Mouse (Mus musculus) hindbrain, postnatal 0 days (tissue): ENCODE data around the gene Zfp174. TPM values are rescaled to one million over a fixed set of nuclear protein-coding genes. Genes with fewer than 3 reads are reported as not detected.

Experiments
- ATAC-seq: fragments of 200-750 bp; cut with Nextera tagmentation; 2 replicates; pipeline ENCODE4 v1.8.0; 2017; ENCODE audit warnings: mild to moderate bottlenecking, moderate TSS enrichment, moderate library complexity
- DNase-seq: peaks from one replicate; pipeline ENCODE4 v3.0.0-alpha.2; 2015; ENCODE audit warnings: low spot score
- H3K27ac ChIP-seq: fragments of 300-500 bp; sonication (generic); 2 replicates; pipeline ENCODE4 v1.5.1; 2014; ENCODE audit warnings: mild to moderate bottlenecking
- H3K27me3 ChIP-seq: fragments of 300-500 bp; sonication (generic); 2 replicates; pipeline ENCODE4 v1.6.1; 2014; ENCODE audit warnings: low read length, mixed read lengths; ENCODE audit not compliant: insufficient read depth
- H3K36me3 ChIP-seq: fragments of 300-500 bp; sonication (generic); 2 replicates; pipeline ENCODE4 v1.6.1; 2014; ENCODE audit warnings: low read length, mixed read lengths; ENCODE audit not compliant: insufficient read depth
- H3K4me1 ChIP-seq: fragments of 300-500 bp; sonication (generic); 2 replicates; pipeline ENCODE4 v1.6.1; 2014; ENCODE audit warnings: antibody characterized with exemption, low read length, mixed read lengths; ENCODE audit not compliant: insufficient read depth
- H3K4me2 ChIP-seq: fragments of 300-500 bp; sonication (generic); 2 replicates; pipeline ENCODE4 v1.6.1; 2014; ENCODE audit warnings: low read depth, mild to moderate bottlenecking, low read length, moderate library complexity, mixed read lengths
- H3K4me3 ChIP-seq: fragments of 300-500 bp; sonication (generic); 2 replicates; pipeline ENCODE4 v1.5.1; 2014; ENCODE audit warnings: low read length
- H3K9ac ChIP-seq: fragments of 300-500 bp; sonication (generic); replicated peaks from 2 replicates; pipeline ENCODE4 v1.6.1; 2014; ENCODE audit warnings: mild to moderate bottlenecking, low read length, moderate library complexity, mixed read lengths
- H3K9me3 ChIP-seq: fragments of 300-500 bp; sonication (generic); 2 replicates; pipeline ENCODE4 v1.6.1; 2016; ENCODE audit warnings: low read length, mixed read lengths
- CTCF ChIP-seq: IDR thresholded peaks from 2 replicates; pipeline ENCODE4 v1.5.1; 2016; ENCODE audit warnings: antibody characterized with exemption, control low read depth, low read depth
- WGBS: fragments of 180-500 bp; shearing (Covaris S2); extraction: QIAGEN DNeasy Blood & Tissue Kit; methylation state at CpG from one replicate; pipeline ENCODE4 v1.1.7; 2014; 5-methylcytosine and 5-hydroxymethylcytosine counted together
- polyA plus RNA-seq: library from polyadenylated mRNA; unstranded; fragments of >200 nt; fragmentation: Nextera tagmentation; extraction: Ambion mirVana; gene quantifications from 2 replicates; pipeline ENCODE4 v1.2.1, GENCODE M21; 2015
- total RNA-seq: library from RNA; depleted of rRNA; stranded (reverse); fragments of >200 nt; gene quantifications from 2 replicates; pipeline ENCODE4 v1.2.3, GENCODE M21; 2014

Gene Zfp174
- total and polyA plus RNA-seq, 2 experiments from 2014 or later = 1.2 to 3.6 TPM

DNA sequence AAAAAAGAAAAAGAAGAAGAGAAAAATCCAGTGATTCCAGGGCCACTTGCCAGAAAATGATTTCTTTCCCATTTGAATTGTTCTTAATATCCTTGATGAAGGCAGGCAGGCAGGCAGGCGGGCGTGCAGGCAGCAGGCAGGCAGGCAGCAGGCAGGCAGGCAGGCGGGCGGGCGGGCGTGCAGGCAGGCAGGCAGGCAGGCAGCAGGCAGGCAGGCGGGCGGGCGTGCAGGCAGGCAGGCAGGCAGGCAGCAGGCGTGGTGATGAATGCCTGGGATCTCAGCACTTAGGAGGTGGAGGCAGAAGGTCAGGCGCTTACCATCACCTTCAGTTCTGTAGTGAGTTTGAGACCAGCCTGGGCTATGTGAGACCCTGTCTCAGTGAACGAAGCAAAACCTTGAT, 5.5 kb downstream of the Zfp174 start:
- H3K9ac ChIP-seq = no peak overlapping the region
- H3K4me1 ChIP-seq = no peaks in the 10 kb centered on the region
- DNase-seq (no peak), ATAC-seq (no peak)
- no peak overlapping the region for H3K4me3 ChIP-seq
- H3K27me3 ChIP-seq = no peaks in the 10 kb centered on the region
- no peaks in the 10 kb centered on the region for H3K36me3 ChIP-seq
- no peak overlapping the region for H3K27ac ChIP-seq
- no peaks in the 10 kb centered on the region for H3K9me3 ChIP-seq
- no peak overlapping the region for H3K4me2 ChIP-seq
- 43% methylated on average over 11 of the region's 12 CpGs for WGBS
- TF ChIP-seq CTCF = no peak

DNA sequence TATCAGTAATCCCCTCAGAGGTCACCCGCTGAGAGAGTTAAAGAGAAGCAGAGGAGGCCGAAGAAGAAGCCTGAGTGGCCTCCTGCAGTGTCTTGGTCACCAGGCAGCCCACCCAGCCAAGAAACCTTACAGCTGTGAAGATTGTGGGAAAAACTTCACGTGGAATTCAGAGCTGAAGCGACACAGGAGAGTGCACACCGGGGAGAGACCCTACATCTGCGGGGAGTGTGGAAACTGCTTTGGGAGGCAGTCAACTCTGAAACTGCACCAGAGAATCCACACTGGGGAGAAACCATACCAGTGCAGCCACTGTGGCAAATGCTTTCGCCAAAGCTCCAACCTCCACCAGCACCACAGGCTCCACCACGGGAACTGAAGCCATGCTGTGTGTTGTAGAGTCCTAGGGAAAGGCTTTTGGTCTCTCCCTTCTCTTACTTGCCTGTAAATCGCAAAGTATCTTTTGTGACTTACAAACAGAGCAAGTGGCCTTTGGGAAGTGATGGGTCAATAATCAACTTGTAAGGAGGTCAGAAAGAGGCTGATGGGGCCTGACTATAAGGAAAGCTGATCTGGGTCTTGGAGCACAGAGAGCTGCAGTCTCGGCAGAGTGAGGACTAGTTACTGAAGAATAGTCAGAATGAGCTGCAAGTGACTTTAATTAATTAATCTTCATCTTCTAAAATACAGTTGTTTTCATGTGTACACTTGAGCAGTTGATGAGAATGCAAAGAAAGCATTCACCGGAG, 7.5 kb downstream of the Zfp174 start:
- no peaks in the 10 kb centered on the region for H3K36me3 ChIP-seq
- no peaks in the 10 kb centered on the region for H3K9me3 ChIP-seq
- ATAC-seq (no peak), DNase-seq (no peak)
- WGBS = 53% methylated on average over 11 of the region's 11 CpGs
- no peaks in the 10 kb centered on the region for H3K27me3 ChIP-seq
- H3K9ac ChIP-seq = no peak overlapping the region
- no peaks in the 10 kb centered on the region for H3K4me1 ChIP-seq
- no peak overlapping the region for H3K27ac ChIP-seq
- no peak overlapping the region for H3K4me3 ChIP-seq
- H3K4me2 ChIP-seq = no peak overlapping the region
- TF ChIP-seq CTCF = no peak

DNA sequence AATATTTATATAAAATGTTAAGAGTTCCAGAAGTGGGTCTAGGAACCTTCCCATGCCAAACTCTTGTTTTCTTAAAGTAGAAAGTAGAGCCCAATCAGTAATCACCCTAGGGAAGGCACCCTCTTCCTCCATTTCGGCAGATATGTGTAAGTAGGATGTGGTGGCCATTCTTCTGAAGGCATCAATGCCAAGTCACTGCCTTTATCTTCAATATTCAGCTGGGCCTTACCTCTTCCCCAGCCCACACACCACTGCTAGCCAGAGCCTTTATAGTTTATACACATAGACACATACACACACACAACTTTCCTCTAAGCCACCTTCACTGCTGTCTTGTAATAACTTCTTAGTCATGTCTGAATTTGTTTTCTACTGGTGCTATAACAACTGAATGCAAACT, 8.7 kb downstream of the Zfp174 start:
- Histone ChIP-seq H3K27ac (no peak overlapping the region), H3K9me3 (no peaks in the 10 kb centered on the region), H3K4me1 (no peaks in the 10 kb centered on the region), H3K4me3 (no peak overlapping the region), H3K9ac (no peak overlapping the region), H3K36me3 (peaks cover 6% of the 10 kb centered on the region; the same call in 1 of the 2 replicates), H3K4me2 (no peak overlapping the region), H3K27me3 (no peaks in the 10 kb centered on the region)
- TF ChIP-seq CTCF = no peak
- DNase-seq (no peak), ATAC-seq (no peak)
- WGBS = 88% methylated on average over 1 of the region's 1 CpGs

DNA sequence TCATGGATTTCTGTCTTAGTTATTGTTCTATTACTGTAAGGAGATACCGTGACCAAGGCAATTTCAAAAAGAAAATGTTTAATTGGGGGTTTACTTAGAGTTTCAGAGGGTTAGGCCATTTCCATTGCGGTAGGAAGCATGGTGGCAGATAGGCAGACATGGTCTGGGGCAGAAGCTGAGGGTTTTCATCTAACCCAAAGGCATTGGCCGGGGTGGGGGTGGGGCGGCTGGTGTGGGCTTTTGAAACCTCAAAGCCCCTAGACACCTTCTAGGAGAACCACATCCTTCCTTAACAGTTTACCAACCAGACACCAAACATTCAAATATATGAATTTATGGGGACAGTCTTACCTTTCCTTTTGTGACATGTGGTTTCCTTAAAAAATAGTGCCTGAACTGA, 12.2 kb downstream of the Zfp174 start:
- no peak overlapping the region for H3K9ac ChIP-seq
- H3K4me1 ChIP-seq = no peaks in the 10 kb centered on the region
- DNase-seq (no peak), ATAC-seq (no peak)
- no peaks in the 10 kb centered on the region for H3K9me3 ChIP-seq
- H3K27me3 ChIP-seq = no peaks in the 10 kb centered on the region
- WGBS = 95% methylated on average over 4 of the region's 4 CpGs
- H3K4me3 ChIP-seq = no peak overlapping the region
- peaks cover 9% of the 10 kb centered on the region; the same call in 1 of the 2 replicates for H3K36me3 ChIP-seq
- no peak overlapping the region for H3K4me2 ChIP-seq
- H3K27ac ChIP-seq = no peak overlapping the region
- no peak for TF ChIP-seq CTCF

DNA sequence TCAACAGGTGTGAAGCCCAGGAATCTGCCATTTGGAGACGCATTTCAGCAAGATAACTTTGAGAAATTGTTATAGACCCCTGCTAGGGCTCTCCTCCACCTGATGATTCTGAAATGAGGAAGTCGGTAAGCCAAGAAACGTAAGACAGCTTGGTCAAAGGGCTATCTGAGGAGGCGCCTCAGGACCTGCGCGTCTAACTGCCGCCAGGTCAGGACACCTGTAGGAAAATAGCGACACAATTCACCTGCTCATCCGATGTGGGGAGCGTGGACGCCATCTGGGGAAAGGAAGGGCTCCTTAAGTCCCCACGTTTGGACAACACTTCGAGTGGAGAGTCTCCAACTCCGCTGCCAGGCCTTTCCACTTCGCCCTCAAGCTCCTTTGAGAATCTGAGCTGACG, 24.7 kb downstream of the Zfp174 start:
- Histone ChIP-seq H3K4me3 (peak overlapping the region; percentile 49), H3K4me1 (no peaks in the 10 kb centered on the region), H3K27ac (peak overlapping the region; percentile 56; the same call in 1 of the 2 replicates), H3K9me3 (no peaks in the 10 kb centered on the region), H3K4me2 (peak overlapping the region; percentile 95), H3K27me3 (no peaks in the 10 kb centered on the region), H3K36me3 (no peaks in the 10 kb centered on the region), H3K9ac (peak overlapping the region; percentile 52)
- TF ChIP-seq CTCF = no peak
- WGBS = under 1% methylated on average over 16 of the region's 16 CpGs
- no peak for DNase-seq
- ATAC-seq = no peak; the same call in 1 of the 2 replicates

DNA sequence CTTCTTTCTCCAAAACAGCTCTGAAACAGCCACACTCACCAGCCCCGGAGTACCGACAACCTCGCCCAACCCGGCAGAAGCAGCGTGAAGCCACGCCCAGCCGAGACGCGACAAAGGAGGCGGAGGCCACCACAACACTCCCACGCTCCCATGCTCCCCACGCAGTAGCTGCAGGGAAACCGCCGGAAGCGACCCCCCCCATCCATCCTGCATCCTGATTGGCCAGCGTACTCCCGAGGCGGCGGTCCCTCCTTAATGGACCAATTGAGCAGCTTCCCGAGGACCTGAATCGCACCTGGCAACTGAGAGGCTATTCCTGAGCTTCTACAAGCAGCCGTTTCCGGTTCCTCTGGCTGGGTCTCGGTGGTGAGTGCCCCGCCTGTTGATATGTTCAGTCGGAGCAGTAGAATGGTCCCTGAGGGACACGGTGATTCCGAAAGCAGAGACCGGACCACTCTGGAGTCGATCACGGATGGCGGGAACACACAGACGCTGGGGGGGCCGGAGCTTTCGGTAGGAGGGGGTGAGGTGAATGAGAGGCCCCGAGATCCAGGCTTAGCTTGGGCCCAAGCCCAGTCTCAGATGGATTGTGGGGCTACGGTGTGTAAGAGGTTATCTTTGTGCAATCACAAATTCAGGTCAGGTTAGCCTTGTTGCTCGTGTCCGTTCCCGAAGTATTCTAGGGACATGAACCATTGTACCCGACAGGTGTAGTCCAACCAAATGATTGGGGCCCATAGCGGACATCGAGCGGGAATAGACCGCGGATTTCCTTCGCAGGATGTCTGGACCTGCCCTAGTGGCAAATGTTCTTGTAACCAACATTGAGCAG, 25.4 kb downstream of the Zfp174 start, which contains the start of gene Naa60:
Gene Naa60 (plus strand): TSS at position 160 of the 832 bp plus-strand sequence.
- DNase-seq (peak; percentile 95), ATAC-seq (peak; percentile 99)
- H3K9ac ChIP-seq = peak within 1 kb of the TSS; percentile 52
- H3K36me3 ChIP-seq = no peaks in the 10 kb centered on the region
- H3K4me1 ChIP-seq = no peaks in the 10 kb centered on the region
- peak; percentile 7; the same call in 1 of the 2 replicates for TF ChIP-seq CTCF
- H3K4me3 ChIP-seq = peak within 1 kb of the TSS; percentile 49
- H3K27ac ChIP-seq = peak within 1 kb of the TSS; percentile 62; the same call in 1 of the 2 replicates
- no peaks in the 10 kb centered on the region for H3K9me3 ChIP-seq
- peak within 1 kb of the TSS; percentile 95 for H3K4me2 ChIP-seq
- WGBS = 5% methylated on average over 47 of the region's 47 CpGs
- no peaks in the 10 kb centered on the region for H3K27me3 ChIP-seq
